Mouse (Mus musculus) 3T3-L1 (cell line): Measurements from ENCODE around the gene Tekt1.

Experiments used
- DNase-seq: peaks from one replicate; pipeline ENCODE4 v3.0.0-alpha.2; 2015; ENCODE audit warnings: low read depth, low spot score

The Tekt1 gene

DNA sequence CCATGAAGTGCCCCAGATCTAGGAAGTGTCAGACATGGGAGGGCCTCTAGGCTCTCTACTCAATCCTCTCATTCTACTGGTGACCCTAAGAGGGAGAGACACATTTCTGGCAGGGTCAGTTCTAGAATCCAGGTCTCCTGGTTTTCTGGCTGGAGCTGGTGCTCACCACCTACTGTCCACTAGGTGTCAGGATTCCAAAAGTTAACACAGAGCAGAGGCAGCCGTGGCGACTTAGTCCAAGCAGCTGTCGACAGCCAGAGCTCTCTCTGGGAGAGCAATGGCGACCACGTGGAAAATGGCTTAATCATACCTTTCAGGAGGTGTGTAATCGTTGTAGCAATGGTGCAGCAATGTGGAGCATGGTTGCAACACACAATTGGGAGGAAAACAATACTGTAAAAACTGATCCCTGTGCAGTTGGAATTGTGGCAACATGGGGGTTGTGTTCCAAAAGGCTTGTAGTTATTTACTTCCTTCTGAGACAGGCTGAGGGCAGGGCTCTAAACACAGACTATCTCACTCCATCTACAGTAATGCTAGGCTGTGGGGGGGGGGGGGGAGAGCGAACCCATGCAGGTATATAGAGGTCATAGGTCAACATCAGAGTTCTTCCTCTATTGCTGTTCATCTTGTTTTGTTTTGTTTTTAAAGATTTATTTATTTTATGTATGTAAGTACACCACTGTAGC, 19.5 kb downstream of the Tekt1 start:
- peak; percentile 86 for DNase-seq

DNA sequence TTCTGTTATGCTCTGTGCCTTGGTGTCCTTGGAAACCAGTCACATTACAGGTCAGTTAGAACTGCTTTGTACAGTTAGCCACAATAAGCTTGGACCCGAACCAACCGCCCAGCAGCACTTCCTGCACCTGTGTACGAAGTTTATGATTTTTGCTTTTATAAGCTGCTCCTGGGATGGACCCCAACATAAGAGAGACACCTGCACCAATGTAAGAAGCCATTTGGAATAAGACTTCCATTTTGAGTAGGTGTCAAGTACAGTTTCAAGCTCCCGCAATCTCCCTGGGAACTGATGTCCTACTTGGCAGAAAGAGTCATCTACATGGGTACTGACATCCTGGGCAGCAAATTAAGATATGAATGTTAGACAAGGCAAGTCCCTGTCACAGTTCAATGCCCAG, 22.5 kb downstream of the Tekt1 start:
- DNase-seq: no peak

DNA sequence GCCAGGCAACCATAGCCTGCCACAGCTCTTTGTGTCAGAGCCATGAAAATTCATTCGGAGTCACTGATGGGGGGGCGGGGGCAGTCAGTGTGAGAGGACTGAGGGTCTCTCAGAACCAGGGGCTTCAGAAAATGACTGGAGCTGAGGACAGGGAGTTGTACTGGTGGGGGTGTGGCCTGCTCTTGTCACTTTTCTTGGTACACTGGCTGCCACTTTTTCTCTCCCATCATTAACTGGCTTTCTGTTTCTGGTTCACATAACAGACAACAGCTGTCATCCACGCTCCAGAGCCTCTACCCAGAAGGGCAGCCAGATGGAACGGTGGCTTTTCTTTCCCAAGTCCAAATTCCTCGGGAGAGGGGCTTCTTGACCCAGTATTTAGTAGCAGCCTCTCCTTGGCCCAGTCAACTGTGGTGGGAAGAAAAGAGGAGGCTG, 23.8 kb downstream of the Tekt1 start:
- no peak for DNase-seq

GRCm38 (mm10) chr11:72336726-72337125, 25.5 kb downstream of the Tekt1 start:
- DNase-seq: no peak

GRCm38 (mm10) chr11:72334653-72335052, 27.6 kb downstream of the Tekt1 start:
- no peak for DNase-seq

DNA sequence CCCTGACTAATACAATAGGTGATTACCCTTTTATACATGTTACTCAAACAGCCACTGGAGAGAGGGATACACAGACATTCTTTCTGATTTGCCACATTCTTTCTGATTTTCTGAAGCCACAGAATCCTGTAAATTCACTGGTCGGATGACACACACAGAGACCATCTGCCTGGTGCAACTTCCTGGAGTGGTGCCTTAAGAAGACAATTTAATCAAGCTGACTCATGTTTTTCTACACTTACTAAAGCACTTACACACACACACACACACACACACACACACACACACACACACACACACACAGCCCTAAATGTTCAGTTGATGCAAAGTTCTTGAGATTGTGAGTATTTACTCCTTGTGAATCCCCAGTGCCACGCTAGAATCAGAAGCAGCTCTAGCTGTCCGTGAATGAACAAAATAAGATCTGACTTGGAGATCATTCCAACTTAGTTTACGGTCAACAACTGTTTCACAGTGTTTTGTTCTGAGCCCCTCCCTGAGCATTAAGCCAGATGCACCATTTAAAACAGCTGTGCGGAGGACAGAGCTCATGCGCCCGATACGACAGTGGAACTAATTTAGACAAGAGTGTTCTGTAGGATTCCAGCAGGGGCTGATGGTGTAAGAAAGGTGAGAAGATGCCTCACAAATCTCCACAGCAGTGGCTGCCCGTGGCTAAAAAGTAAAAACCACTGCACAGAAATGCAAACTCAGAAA, 29.1 kb downstream of the Tekt1 start:
- DNase-seq: peak; percentile 71

DNA sequence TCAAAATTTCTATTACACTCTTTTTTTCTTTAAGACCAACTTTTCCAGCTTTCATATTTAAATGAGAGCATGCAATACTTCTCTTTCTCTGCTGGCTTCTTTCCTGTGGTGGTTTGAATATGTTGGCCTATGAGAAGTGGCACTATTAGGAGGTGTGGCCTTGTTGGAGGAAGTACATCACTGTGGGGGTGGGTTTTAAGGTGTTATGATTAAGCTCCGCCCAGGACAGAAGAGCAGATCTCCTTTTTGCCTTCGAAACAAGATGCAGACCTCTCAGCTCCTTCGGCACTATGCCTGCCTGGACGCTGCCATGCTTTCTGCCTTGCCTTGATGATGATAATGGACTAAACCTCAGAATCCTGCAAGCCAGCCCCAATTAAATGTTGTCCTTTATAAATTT, 36.5 kb downstream of the Tekt1 start:
- DNase-seq: no peak

GRCm38 (mm10) chr11:72324431-72324830, 37.8 kb downstream of the Tekt1 start:
- peak; percentile 21 for DNase-seq

GRCm38 (mm10) chr11:72318026-72318425, 44.2 kb downstream of the Tekt1 start:
- no peak for DNase-seq

GRCm38 (mm10) chr11:72314151-72314895, 47.9 kb downstream of the Tekt1 start, which contains the start of gene Fbxo39:
Gene Fbxo39, plus strand, starts transcription at chr11:72314444.
- no peak for DNase-seq

- DNase-seq: no peak
These were observed 50.8 kb downstream of the Tekt1 start for GRCm38 (mm10) chr11:72311355-72312001.

DNA sequence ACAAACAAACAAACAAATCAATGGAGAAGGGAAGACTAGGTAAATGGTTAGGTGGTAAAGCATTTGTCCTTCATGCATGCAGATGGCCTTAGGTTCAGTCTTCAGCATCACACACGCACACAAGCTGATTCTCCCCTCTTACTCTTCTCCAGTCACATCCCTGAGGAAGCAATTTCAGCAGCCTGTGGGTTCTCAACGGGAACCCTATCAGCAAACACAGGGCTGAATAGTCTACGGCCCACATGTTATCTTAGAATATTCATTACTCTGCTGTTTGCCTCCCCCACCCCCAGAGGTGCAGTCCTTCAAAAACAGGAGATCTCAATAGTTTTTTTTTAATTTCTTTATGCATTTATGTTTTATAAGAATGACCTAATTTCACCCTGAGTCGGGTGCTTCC, 51.8 kb downstream of the Tekt1 start:
- no peak for DNase-seq

DNA sequence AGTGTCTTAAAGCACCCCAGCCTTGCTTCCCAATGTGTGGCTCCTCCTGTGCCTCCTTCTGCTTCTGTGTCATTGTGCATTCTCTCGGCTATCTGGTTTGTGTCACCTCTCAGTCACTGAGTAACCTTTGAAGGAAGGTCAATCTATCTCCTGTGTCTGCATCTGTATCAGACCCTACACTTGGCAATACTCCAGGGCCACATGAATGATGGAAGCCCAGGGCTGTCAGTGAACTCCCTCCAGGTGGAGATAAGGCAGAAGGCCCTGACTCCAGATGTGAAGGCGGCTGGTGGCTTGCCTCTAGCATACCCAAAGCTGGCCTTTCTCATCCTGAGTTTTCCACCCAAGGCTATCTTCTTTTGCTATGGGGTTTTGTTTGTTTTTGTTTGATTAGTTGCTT, 53.3 kb downstream of the Tekt1 start:
- no peak for DNase-seq

GRCm38 (mm10) chr11:72307461-72307860, 54.8 kb downstream of the Tekt1 start:
- DNase-seq: no peak

DNA sequence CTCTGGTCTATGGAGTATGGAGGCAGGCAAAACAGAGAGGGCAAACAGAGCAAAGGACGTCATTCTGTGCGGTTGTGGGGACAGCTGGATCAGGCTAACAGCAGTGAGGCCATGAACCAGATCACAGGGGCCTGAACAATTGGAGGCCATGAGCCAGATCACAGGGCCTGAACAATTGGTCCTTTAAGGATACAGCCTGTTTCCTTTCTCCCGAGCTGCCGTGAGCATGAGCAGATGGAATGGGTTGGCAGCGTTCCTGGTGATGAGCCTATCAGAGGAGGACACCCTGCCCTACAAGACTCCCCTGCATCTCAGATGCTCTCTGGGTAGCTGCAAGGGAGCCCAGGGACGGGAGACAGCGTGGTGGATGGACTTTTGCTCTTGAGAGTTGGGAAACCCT, 60.0 kb downstream of the Tekt1 start:
- DNase-seq: peak; percentile 25

DNA sequence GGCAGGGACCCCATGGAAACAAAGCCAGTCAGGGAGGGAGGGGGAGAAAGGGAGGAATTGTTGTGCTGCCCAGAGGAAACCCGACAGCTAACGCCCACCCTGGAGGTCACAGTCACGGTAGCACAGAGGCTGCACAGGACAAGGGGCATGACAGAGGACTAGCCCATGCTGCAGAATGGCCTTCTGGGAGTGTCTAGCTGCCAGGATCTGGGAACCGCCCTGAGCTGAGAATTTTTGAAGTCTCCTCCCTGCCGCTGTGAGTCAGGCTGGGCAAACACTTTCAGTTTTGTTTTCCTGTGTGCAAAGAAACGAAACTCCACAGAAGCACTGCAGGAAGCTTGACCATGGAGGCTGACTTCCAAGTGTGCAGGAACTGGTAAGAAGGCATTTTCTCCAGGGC, 60.9 kb downstream of the Tekt1 start, which contains the start of gene Xaf1:
Gene Xaf1, plus strand, starts transcription at position 296 of the 400 bp plus-strand sequence.
- DNase-seq: peak; percentile 90
